Mouse (Mus musculus): ENCODE data around the gene Patz1. TPM values are rescaled to one million over a fixed set of nuclear protein-coding genes. Genes with fewer than 3 reads are reported as not detected.
A peak's percentile ranks its signal among the peaks of the same experiment; 100 is the strongest.

The Patz1 gene
- total and polyA plus RNA-seq, 3 experiments, result 29.5 to 37.4 (median 31.5) TPM

DNA sequence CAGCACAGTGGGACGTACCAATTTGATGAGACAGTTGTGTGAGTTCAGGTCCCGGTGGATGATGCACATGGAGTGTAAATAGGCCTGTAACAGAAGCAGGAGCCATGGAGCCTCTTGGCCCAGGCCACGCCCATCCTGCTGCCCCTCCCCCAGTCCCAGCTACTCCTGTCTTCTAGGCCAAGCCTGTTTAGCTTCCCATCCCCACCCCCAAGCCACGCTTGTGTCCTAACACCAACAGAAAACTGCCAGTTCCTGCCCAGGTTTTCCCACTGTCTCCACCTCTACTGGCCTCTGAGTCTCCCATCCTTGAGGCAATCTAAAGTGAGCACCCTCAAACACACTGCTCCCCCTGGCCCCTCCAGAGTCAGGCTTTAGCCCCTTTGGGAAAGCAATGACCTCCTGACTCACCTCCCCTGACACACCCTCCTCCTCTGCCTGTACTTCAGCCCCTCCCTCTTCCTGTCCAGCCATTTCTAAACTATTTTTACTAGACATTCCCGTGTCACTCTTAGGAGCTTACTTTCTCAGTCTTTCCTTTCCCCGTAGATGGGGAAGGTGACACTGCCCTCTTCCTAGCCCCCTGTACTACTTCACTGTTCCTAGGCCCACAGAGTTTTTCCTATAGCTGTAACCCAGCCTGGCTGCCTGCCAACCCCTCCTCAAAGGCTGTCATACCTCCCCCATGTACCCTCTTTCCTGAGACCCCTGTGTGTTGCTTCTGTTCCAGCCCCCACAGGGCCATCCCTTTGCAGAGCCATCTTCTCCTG is 60.1 kb downstream of the Patz1 start:
- in situ Hi-C loops (cut with MboI; ENCODE audit: low pct_ligation_motif_present, low pct_unique_long_range_greater_than_20kb, low sequenced_read_pairs), result no loop called here
- Histone ChIP-seq H3K9ac (ENCODE audit: insufficient read depth, low read depth) (no peak overlapping the region), H3K79me2 (replicated peaks; ENCODE audit: control insufficient read depth, extremely low read depth, insufficient read depth, poor library complexity, severe bottlenecking) (no peaks in the 10 kb centered on the region), H3K36me3 (replicated peaks in 1 of 2; ENCODE audit: control insufficient read depth in 1 of 2, insufficient read depth in 1 of 2, low read length in 1 of 2) (peaks cover 70 to 94% of the 10 kb centered on the region in 2 experiments), H3K4me1 (ENCODE audit: control insufficient read depth in 1 of 2, insufficient read depth in 2 of 2) (peaks cover 0 to 36% of the 10 kb centered on the region in 2 experiments; a peak in 2 of 4 replicates), H3K27me3 (replicated peaks) (no peaks in the 10 kb centered on the region), H3K4me2 (ENCODE audit: insufficient read depth, low read depth, poor library complexity, severe bottlenecking) (no peak overlapping the region), H3K9me3 (replicated peaks; ENCODE audit: low read length) (peaks cover 3% of the 10 kb centered on the region), H3K27ac (ENCODE audit: insufficient read depth, low read depth) (no peak overlapping the region), H3K4me3 (replicated peaks in 1 of 3; ENCODE audit: low read depth in 2 of 3, low read length in 2 of 3, poor library complexity in 1 of 3) (no peak overlapping the region)
- TF ChIP-seq CHD2 (IDR thresholded peaks at IDR 0.05; ENCODE audit: low read length) (0 out of 2 replicates have a peak, but pooled peaks have one; percentile 50), USF2 (conservative IDR thresholded peaks at IDR 0.05; ENCODE audit: low read depth, low read length) (no peak)
- dilution Hi-C loops (cut with MboI; ENCODE audit: extremely low pct_ligation_motif_present, extremely low pct_unique_long_range_greater_than_20kb, low sequenced_read_pairs), result no loop called here
- DNase-seq (ENCODE audit: extremely low read depth), result peak; percentile 33

DNA sequence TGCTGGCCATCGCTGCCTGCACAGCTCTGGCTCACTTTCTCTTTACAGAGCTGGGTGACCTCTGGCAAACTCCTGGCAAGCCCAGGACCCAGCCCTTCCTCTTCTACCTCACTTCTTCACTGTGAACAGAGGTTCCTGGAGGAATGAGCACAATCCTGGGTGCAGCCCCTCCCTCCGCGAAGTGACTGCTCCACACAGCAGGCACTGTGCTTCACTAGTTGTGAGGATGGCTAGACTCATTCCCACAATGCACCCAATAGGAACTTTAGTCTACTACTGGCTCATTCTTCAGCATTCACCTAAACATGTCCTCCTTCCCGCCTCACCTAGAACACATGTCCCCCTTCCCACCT is 60.6 kb downstream of the Patz1 start:
- H3K4me3 ChIP-seq (replicated peaks in 1 of 3; ENCODE audit: low read depth in 2 of 3, low read length in 2 of 3, poor library complexity in 1 of 3), result no peak overlapping the region
- dilution Hi-C loops (cut with MboI; ENCODE audit: extremely low pct_ligation_motif_present, extremely low pct_unique_long_range_greater_than_20kb, low sequenced_read_pairs) (no loop called here), in situ Hi-C loops (cut with MboI; ENCODE audit: low pct_ligation_motif_present, low pct_unique_long_range_greater_than_20kb, low sequenced_read_pairs) (no loop called here)
- H3K36me3 ChIP-seq (replicated peaks in 1 of 2; ENCODE audit: control insufficient read depth in 1 of 2, insufficient read depth in 1 of 2, low read length in 1 of 2), result peaks cover 69 to 94% of the 10 kb centered on the region in 2 experiments
- no peak overlapping the region for H3K4me2 ChIP-seq (ENCODE audit: insufficient read depth, low read depth, poor library complexity, severe bottlenecking)
- no peaks in the 10 kb centered on the region for H3K79me2 ChIP-seq (replicated peaks; ENCODE audit: control insufficient read depth, extremely low read depth, insufficient read depth, poor library complexity, severe bottlenecking)
- H3K27me3 ChIP-seq (replicated peaks), result no peaks in the 10 kb centered on the region
- no peak overlapping the region for H3K9ac ChIP-seq (ENCODE audit: insufficient read depth, low read depth)
- no peak for DNase-seq (ENCODE audit: extremely low read depth)
- H3K27ac ChIP-seq (ENCODE audit: insufficient read depth, low read depth), result no peak overlapping the region
- TF ChIP-seq POLR2AphosphoS2 (IDR thresholded peaks at IDR 0.05; ENCODE audit: low read depth, low read length), result no peak
- TF ChIP-seq RCOR1 (conservative IDR thresholded peaks at IDR 0.05; ENCODE audit: low read depth, low read length), result no peak
- no peak for TF ChIP-seq ELF1 (IDR thresholded peaks at IDR 0.05; ENCODE audit: low read depth, low read length)
- TF ChIP-seq ETS1 (conservative IDR thresholded peaks at IDR 0.05; ENCODE audit: low read depth, low read length), result no peak
- no peak for TF ChIP-seq USF1 (IDR thresholded peaks at IDR 0.05; ENCODE audit: low read depth, low read length)
- no peak for TF ChIP-seq EP300 (IDR thresholded peaks at IDR 0.05; ENCODE audit: low read length)
- no peak for TF ChIP-seq MAZ (IDR thresholded peaks at IDR 0.05; ENCODE audit: low read depth, low read length)
- no peak for TF ChIP-seq ZKSCAN1 (IDR thresholded peaks at IDR 0.05; ENCODE audit: borderline replicate concordance, low read depth, low read length)
- TF ChIP-seq MYC (IDR thresholded peaks at IDR 0.05; ENCODE audit: low read depth, low read length), result no peak
- no peak for TF ChIP-seq POLR2A (IDR thresholded peaks at IDR 0.05; ENCODE audit: low read depth, low read length)
- no peak for TF ChIP-seq ZNF384 (IDR thresholded peaks at IDR 0.05; ENCODE audit: low read depth, low read length)
- no peak for TF ChIP-seq GABPA (IDR thresholded peaks at IDR 0.05; ENCODE audit: insufficient replicate concordance, low read depth, low read length)
- H3K4me1 ChIP-seq (ENCODE audit: control insufficient read depth in 1 of 2, insufficient read depth in 2 of 2), result peaks cover 0 to 36% of the 10 kb centered on the region in 2 experiments; a peak in 2 of 4 replicates
- H3K9me3 ChIP-seq (replicated peaks; ENCODE audit: low read length), result peaks cover 3% of the 10 kb centered on the region

All from CH12.LX (cell line).